Mouse (Mus musculus): ENCODE measurements at regions not wholly inside any gene's neighbourhood (a gene's known extent, or its start where the extent isn't known, plus 50 kb on each side); places are given as distances from the start of the nearest gene placed in this dataset.

- TF ChIP-seq CTCF (IDR thresholded peaks at IDR 0.05; ENCODE audit: low read depth) = no peak
- TF ChIP-seq EP300 (optimal IDR thresholded peaks at IDR 0.05) = no peak
- Histone ChIP-seq H3K4me3 (ENCODE audit: low read depth, low read length) (no peak overlapping the region), H3K4me2 (replicated peaks; ENCODE audit: low read depth) (no peak overlapping the region), H3K9me3 (ENCODE audit: control insufficient read depth, low read length) (no peaks in the 10 kb centered on the region), H3K36me3 (ENCODE audit: control insufficient read depth, insufficient read depth, low read length) (no peaks in the 10 kb centered on the region), H3K27me3 (ENCODE audit: control insufficient read depth, insufficient read depth, low read length) (no peaks in the 10 kb centered on the region), H3K9ac (ENCODE audit: low read length) (no peak overlapping the region), H3K4me1 (replicated peaks; ENCODE audit: control insufficient read depth, insufficient read depth) (no peaks in the 10 kb centered on the region), H3K27ac (replicated peaks) (no peak overlapping the region)
- ATAC-seq (ENCODE audit: low FRiP score, low TSS enrichment) (no peak), DNase-seq (ENCODE audit: low spot score) (no peak)
- 44% methylated on average over 7 of the region's 7 CpGs for WGBS
These were observed 114.1 kb upstream of the Pkdcc start for GRCm38 (mm10) chr17:83101035-83101434.

- ATAC-seq (ENCODE audit: low FRiP score, low TSS enrichment) = no peak
- no peak overlapping the region for H3K9ac ChIP-seq (ENCODE audit: low read length)
- H3K9me3 ChIP-seq (ENCODE audit: control insufficient read depth, low read length) = no peaks in the 10 kb centered on the region
- H3K4me3 ChIP-seq (ENCODE audit: low read depth, low read length) = no peak overlapping the region
- H3K27ac ChIP-seq (replicated peaks) = no peak overlapping the region
- TF ChIP-seq CTCF (IDR thresholded peaks at IDR 0.05; ENCODE audit: low read depth) (no peak), EP300 (optimal IDR thresholded peaks at IDR 0.05) (no peak)
- no peaks in the 10 kb centered on the region for H3K27me3 ChIP-seq (ENCODE audit: control insufficient read depth, insufficient read depth, low read length)
- H3K4me1 ChIP-seq (replicated peaks; ENCODE audit: control insufficient read depth, insufficient read depth) = no peaks in the 10 kb centered on the region
- DNase-seq (ENCODE audit: low spot score) = no peak
- H3K4me2 ChIP-seq (replicated peaks; ENCODE audit: low read depth) = no peak overlapping the region
- WGBS = 74% methylated on average over 14 of the region's 14 CpGs
- no peaks in the 10 kb centered on the region for H3K36me3 ChIP-seq (ENCODE audit: control insufficient read depth, insufficient read depth, low read length)
These were observed 113.3 kb upstream of the Pkdcc start for GRCm38 (mm10) chr17:83101756-83102155.

- no peak for TF ChIP-seq EP300 (optimal IDR thresholded peaks at IDR 0.05)
- no peak for TF ChIP-seq CTCF (IDR thresholded peaks at IDR 0.05; ENCODE audit: low read depth)
These were observed 112.2 kb upstream of the Pkdcc start for GRCm38 (mm10) chr17:83102675-83103412.

GRCm38 (mm10) chr17:83108151-83108550, 106.9 kb upstream of the Pkdcc start:
- no peaks in the 10 kb centered on the region for H3K36me3 ChIP-seq (ENCODE audit: control insufficient read depth, insufficient read depth, low read length)
- TF ChIP-seq CTCF (IDR thresholded peaks at IDR 0.05; ENCODE audit: low read depth) (no peak), EP300 (optimal IDR thresholded peaks at IDR 0.05) (no peak)
- no peak overlapping the region for H3K4me2 ChIP-seq (replicated peaks; ENCODE audit: low read depth)
- no peak overlapping the region for H3K27ac ChIP-seq (replicated peaks)
- WGBS = 38% methylated on average over 10 of the region's 10 CpGs
- ATAC-seq (ENCODE audit: low FRiP score, low TSS enrichment) (peak; percentile 35; the same call in 1 of the 2 replicates), DNase-seq (ENCODE audit: low spot score) (no peak)
- no peak overlapping the region for H3K9ac ChIP-seq (ENCODE audit: low read length)
- H3K4me1 ChIP-seq (replicated peaks; ENCODE audit: control insufficient read depth, insufficient read depth) = no peaks in the 10 kb centered on the region
- no peaks in the 10 kb centered on the region for H3K9me3 ChIP-seq (ENCODE audit: control insufficient read depth, low read length)
- H3K27me3 ChIP-seq (ENCODE audit: control insufficient read depth, insufficient read depth, low read length) = no peaks in the 10 kb centered on the region
- no peak overlapping the region for H3K4me3 ChIP-seq (ENCODE audit: low read depth, low read length)

More at GRCm38 (mm10) chr17:83102675-83103412, 112.2 kb upstream of the Pkdcc start:
- DNase-seq (ENCODE audit: low spot score) = no peak
- Histone ChIP-seq H3K9ac (ENCODE audit: low read length) (no peak overlapping the region), H3K4me2 (replicated peaks; ENCODE audit: low read depth) (no peak overlapping the region), H3K9me3 (ENCODE audit: control insufficient read depth, low read length) (no peaks in the 10 kb centered on the region), H3K36me3 (ENCODE audit: control insufficient read depth, insufficient read depth, low read length) (no peaks in the 10 kb centered on the region), H3K4me3 (ENCODE audit: low read depth, low read length) (no peak overlapping the region), H3K4me1 (replicated peaks; ENCODE audit: control insufficient read depth, insufficient read depth) (no peaks in the 10 kb centered on the region), H3K27me3 (ENCODE audit: control insufficient read depth, insufficient read depth, low read length) (no peaks in the 10 kb centered on the region), H3K27ac (replicated peaks) (no peak overlapping the region)
- WGBS = 29% methylated on average over 6 of the region's 6 CpGs
- ATAC-seq (ENCODE audit: low FRiP score, low TSS enrichment) = no peak

GRCm38 (mm10) chr17:83109792-83110440, 105.2 kb upstream of the Pkdcc start:
- 28% methylated on average over 10 of the region's 10 CpGs for WGBS
- TF ChIP-seq CTCF (IDR thresholded peaks at IDR 0.05; ENCODE audit: low read depth) (no peak), EP300 (optimal IDR thresholded peaks at IDR 0.05) (no peak)
- Histone ChIP-seq H3K27ac (replicated peaks) (peak overlapping the region; percentile 69), H3K9ac (ENCODE audit: low read length) (no peak overlapping the region), H3K4me2 (replicated peaks; ENCODE audit: low read depth) (no peak overlapping the region), H3K9me3 (ENCODE audit: control insufficient read depth, low read length) (no peaks in the 10 kb centered on the region), H3K4me1 (replicated peaks; ENCODE audit: control insufficient read depth, insufficient read depth) (no peaks in the 10 kb centered on the region), H3K36me3 (ENCODE audit: control insufficient read depth, insufficient read depth, low read length) (no peaks in the 10 kb centered on the region), H3K4me3 (ENCODE audit: low read depth, low read length) (no peak overlapping the region), H3K27me3 (ENCODE audit: control insufficient read depth, insufficient read depth, low read length) (no peaks in the 10 kb centered on the region)
- ATAC-seq (ENCODE audit: low FRiP score, low TSS enrichment) (peak; percentile 72), DNase-seq (ENCODE audit: low spot score) (peak; percentile 42)

GRCm38 (mm10) chr17:83110556-83110955, 104.5 kb upstream of the Pkdcc start:
- Histone ChIP-seq H3K9me3 (ENCODE audit: control insufficient read depth, low read length) (no peaks in the 10 kb centered on the region), H3K27ac (replicated peaks) (peak overlapping the region; percentile 69), H3K4me1 (replicated peaks; ENCODE audit: control insufficient read depth, insufficient read depth) (no peaks in the 10 kb centered on the region), H3K4me2 (replicated peaks; ENCODE audit: low read depth) (no peak overlapping the region), H3K27me3 (ENCODE audit: control insufficient read depth, insufficient read depth, low read length) (no peaks in the 10 kb centered on the region), H3K4me3 (ENCODE audit: low read depth, low read length) (no peak overlapping the region), H3K36me3 (ENCODE audit: control insufficient read depth, insufficient read depth, low read length) (no peaks in the 10 kb centered on the region), H3K9ac (ENCODE audit: low read length) (no peak overlapping the region)
- TF ChIP-seq EP300 (optimal IDR thresholded peaks at IDR 0.05) (no peak), CTCF (IDR thresholded peaks at IDR 0.05; ENCODE audit: low read depth) (no peak)
- ATAC-seq (ENCODE audit: low FRiP score, low TSS enrichment) (no peak), DNase-seq (ENCODE audit: low spot score) (no peak)
- WGBS = 41% methylated on average over 8 of the region's 8 CpGs

Measured in stomach, postnatal 0 days (tissue).